Mouse (Mus musculus) embryo, embryonic 9.5 days (tissue): ENCODE measurements at regions not wholly inside any gene's neighbourhood (a gene's known extent, or its start where the extent isn't known, plus 50 kb on each side); places are given as distances from the start of the nearest gene placed in this dataset.

Source experiments
- DNase-seq: peaks from one replicate; pipeline ENCODE4 v3.0.0-alpha.2; 2017; ENCODE audit errors: extremely low spot score

DNA sequence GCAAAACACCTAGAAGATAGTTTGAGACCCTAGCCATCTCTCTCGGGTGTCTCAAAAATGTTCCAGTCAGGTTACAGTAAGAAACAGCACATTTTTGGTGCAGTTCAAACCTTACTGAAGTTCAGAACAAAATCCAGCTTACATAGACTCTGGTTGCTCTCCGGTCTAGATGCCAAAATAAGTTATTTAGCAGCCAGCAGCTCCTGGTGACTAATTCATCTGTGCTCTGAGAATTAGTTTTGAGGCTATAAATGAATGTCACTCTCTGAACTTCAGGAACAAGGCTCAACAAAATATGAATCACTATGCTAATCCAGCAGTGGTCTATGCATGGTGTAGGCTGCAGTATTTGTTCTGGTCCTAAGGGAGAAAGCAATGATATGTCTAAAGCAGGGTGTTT lies 238.6 kb downstream of the Rnf152 start:
- no peak for DNase-seq

GRCm38 (mm10) chr1:105116231-105116630 lies 240.3 kb downstream of the Rnf152 start:
- DNase-seq: no peak

- DNase-seq: no peak
Observed at GRCm38 (mm10) chr1:105115391-105115790, 241.1 kb downstream of the Rnf152 start.

- DNase-seq: no peak
Observed at GRCm38 (mm10) chr1:105114835-105115234, 241.7 kb downstream of the Rnf152 start.

- DNase-seq: no peak
Observed at GRCm38 (mm10) chr1:105112762-105113525, 243.6 kb downstream of the Rnf152 start.

DNA sequence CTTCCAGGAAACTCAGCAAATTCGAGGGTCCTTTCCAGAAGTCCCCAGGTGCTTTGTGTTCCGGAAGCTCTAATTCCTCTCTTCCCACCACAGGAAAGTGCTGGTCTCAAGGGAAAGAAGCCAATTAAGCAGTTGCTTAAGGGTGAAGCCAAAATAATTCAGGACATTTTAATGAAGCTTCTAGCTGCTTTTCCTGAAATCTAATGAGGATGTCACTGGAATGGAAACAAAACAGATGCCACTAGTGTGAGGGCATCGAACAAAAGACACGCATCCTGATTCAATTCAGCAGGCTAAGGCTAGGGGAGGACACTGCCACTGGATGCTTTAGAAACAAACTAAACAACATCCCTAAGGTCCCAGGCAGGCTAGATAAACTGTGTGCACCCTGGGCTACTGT lies 245.3 kb downstream of the Rnf152 start:
- DNase-seq: no peak

GRCm38 (mm10) chr1:105110581-105111210 lies 245.8 kb downstream of the Rnf152 start:
- DNase-seq: no peak

DNA sequence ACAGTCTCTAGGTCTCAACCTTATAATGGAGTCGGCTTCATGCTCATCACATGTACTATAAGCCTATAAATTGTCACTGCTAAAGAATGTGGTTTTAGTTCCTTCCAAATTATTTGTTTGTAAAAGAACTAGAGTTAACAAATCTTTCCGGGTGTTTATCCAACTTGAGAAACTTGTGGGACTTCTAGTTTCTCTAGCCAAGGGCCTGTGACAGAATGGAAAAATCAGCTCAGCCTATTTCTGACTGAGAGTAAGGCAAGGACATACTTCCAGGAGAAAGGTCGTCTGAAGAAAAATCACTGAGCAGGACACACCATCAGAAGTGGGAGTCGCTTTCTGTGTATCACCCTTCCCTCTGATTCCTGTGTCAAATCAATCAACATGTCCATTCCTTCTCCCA lies 248.7 kb downstream of the Rnf152 start:
- no peak for DNase-seq

- DNase-seq: no peak
Observed at GRCm38 (mm10) chr1:105107257-105107656, 249.3 kb downstream of the Rnf152 start.

DNA sequence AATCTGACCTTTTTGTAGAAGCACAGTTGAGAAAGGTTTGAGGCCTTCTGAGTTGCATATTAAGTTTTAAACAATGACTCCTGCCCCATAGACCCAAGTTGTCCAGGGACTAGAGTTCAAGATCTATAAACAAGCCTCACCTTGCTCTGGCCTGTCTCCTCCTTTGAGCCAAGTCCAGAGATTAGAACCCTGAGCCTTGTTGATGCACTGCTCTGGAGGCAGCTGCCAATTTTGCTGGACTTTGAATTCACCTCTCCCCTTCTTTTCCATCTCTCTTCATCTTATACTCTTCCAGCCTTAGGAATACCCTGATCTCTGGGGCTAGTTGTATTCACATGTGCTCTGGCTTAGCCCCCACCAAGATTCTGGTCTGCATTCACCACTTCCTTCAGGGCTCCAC lies 251.3 kb downstream of the Rnf152 start:
- no peak for DNase-seq

- no peak for DNase-seq
Observed at GRCm38 (mm10) chr1:105095091-105095490, 261.4 kb downstream of the Rnf152 start.

- no peak for DNase-seq
Observed at GRCm38 (mm10) chr1:105094500-105094899, 262.0 kb downstream of the Rnf152 start.

GRCm38 (mm10) chr1:105093875-105094274 lies 262.6 kb downstream of the Rnf152 start:
- no peak for DNase-seq

DNA sequence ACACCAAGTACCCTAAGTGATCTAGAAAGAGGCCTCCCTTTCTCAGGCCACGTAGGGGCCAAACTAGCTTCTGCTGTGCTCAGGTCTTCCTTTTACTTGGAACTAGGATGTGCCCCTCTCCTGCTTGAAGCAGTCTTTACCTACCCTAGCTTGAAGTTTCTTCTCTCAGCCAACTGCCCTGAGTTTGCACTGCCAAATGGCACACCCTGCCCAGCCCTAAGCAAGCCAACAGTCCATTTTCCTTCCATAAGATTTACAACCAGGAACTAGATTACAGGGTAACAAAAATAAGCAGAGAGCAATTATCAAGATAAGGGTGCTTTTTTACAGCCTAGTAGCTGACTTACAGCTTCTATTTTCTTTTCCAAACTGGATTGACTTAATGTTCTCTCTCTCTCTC lies 263.5 kb downstream of the Rnf152 start:
- DNase-seq: no peak

- peak; percentile 54 for DNase-seq
Observed at GRCm38 (mm10) chr1:105092309-105092904, 264.1 kb downstream of the Rnf152 start.

- no peak for DNase-seq
Observed at GRCm38 (mm10) chr1:105088765-105089520, 267.6 kb downstream of the Rnf152 start.

DNA sequence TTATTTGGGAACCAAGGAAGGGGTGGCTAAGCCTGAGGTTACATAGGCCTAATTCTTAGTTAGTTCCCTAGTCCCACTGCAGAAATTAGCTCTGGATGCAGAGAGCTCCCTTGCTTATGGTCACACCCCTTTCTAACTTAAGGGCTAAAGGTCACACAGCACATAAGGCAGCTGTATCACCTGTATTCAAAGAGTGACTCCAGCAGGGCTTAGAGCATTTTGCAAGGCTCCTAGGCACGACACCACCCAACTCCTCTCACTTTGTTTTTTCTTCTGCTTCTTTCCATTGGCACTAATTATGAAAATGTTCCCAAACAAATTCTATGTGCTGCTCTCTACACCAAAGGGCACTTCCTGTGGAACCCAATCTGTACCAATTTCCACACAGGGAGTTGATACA lies 268.9 kb downstream of the Rnf152 start:
- no peak for DNase-seq

DNA sequence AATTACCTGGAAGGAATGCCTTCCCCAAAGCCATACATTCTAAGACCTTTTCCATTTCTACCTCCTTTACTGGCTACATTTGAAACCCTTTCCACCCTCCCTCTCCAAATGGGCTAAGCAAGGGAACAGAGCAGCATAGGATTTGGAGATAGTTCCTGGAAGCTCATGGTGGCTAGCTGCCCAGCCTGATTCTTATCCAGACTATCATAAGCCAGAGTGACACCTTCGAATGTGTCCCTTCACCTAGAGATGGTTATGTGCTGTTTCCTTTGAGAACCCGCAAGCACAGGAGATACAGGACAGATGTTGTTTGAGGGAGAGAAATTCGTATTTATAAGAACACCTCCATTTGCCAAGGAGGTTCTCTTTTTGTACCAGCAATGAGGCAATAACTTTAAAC lies 272.0 kb downstream of the Rnf152 start:
- DNase-seq: no peak

- DNase-seq: peak; percentile 10
Observed at GRCm38 (mm10) chr1:105083551-105084103, 272.9 kb downstream of the Rnf152 start.

GRCm38 (mm10) chr1:105082823-105083550 lies 273.5 kb downstream of the Rnf152 start:
- DNase-seq: no peak

GRCm38 (mm10) chr1:105081942-105082341 lies 274.6 kb downstream of the Rnf152 start:
- DNase-seq: no peak
